Mouse (Mus musculus) liver, embryonic 14 days (tissue): ENCODE measurements around the gene Cdh5. TPM values are rescaled to one million over a fixed set of nuclear protein-coding genes. Genes with fewer than 3 reads are reported as not detected.

Experiments used
- polyA plus RNA-seq: library from polyadenylated mRNA; depleted of rRNA; stranded (reverse); fragments of >200 nt; gene quantifications from 2 replicates; pipeline ENCODE4 v1.2.3, GENCODE M21; 2012; rRNA removed

Gene Cdh5
- polyA plus RNA-seq = 11.1 and 12.2 TPM in 2 replicates

DNA sequence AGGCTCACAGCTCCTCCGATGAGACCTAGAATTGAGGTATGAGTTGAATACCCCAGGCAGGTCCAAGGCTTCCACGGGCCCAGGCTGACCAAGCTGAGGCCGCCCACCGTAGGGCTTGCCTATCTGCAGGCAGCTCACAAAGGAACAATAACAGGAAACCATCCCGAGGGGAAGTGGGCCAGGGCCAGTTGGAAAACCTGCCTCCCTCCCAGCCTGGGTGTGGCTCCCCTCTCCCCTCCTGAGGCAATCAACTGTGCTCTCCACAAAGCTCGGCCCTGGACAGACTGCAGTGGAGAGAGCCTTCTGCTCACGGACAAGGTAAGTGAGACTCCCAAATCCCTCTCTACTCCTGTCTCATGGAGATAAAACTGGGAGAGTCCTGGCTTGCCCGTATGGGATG lies at the start of gene Cdh5:
Gene Cdh5, plus strand, starts transcription at position 211 of the 400 bp plus-strand sequence.

DNA sequence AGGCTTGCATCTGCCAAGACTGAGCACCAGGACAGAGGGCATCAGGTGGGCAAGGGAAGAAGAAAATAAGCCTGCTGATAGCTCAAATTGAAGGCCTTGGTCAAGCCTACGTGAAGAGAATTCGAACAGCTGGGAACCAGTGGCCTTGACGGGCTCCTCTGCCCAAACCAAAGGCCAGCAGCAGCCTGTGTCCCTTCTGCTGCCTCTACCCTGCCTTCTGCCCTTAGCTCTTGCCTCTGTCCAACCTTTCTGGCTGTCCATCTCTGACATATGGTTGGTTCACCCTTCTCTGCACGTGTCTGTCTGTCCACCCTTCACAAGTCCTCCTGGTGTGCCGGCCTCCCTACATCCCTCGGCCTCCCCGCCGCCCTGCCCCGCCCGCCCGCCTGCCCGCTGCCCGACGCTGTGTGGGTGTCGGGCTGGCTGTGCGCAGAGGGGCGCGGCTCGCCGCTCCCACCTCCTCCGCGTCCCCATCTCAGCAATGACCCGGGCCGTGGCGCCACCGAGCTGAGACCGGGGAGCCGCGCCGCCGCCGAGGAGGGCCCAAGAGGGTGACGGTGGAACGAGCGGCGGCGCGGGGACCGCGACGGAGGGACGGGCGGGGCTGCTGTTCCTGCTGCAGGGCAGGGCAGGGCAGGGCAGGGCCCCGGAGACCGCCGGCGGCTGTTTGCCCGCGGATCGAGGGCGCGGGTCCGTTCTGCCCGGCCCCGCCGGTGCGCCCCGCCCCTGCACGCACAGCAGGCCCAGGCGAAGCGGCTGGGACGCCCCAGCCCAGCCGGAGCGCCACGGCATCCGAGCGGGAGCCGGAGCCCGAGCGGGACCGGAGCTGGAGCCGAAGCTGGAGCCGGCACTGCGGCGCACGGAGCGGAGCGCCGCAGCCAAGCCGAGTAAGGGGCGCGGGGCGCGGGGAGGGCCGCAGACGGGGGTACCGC lies 69.0 kb downstream of the Cdh5 start, which contains the start of gene Bean1:
Gene Bean1, plus strand, starts transcription at position 325 of the 932 bp plus-strand sequence.

Other genes with a start within 250 kb of the Cdh5 start
- 0.02 and 0.03 TPM in 2 replicates for gene Bean1, start 68.8 kb downstream of the Cdh5 start, polyA plus RNA-seq
- gene Tk2, start 146.9 kb downstream of the Cdh5 start, polyA plus RNA-seq = 3.5 and 4.3 TPM in 2 replicates
- 12.9 and 13.1 TPM in 2 replicates for gene Cklf, start 149.2 kb downstream of the Cdh5 start, polyA plus RNA-seq
- not detected in 2 replicates for gene Cmtm2a, start 191.6 kb downstream of the Cdh5 start, polyA plus RNA-seq
- not detected in 2 replicates for gene Gm45711, start 208.5 kb downstream of the Cdh5 start, polyA plus RNA-seq
- gene Cmtm1, start 208.5 kb downstream of the Cdh5 start, polyA plus RNA-seq = not detected in 2 replicates
- gene Gm11020, start 219.9 kb downstream of the Cdh5 start, polyA plus RNA-seq = not detected in 2 replicates
- not detected in 2 replicates for gene Cmtm2b, start 220.6 kb downstream of the Cdh5 start, polyA plus RNA-seq
- gene Cmtm3, start 237.8 kb downstream of the Cdh5 start, polyA plus RNA-seq = 11.8 and 14.0 TPM in 2 replicates